Mouse (Mus musculus): ENCODE results near the gene Sumf2.

- TF ChIP-seq CTCF (IDR thresholded peaks at IDR 0.05; ENCODE audit: low read depth, low read length) (peak; percentile 61), POLR2A (IDR thresholded peaks at IDR 0.05; ENCODE audit: insufficient read depth, low read length) (no peak), EP300 (IDR thresholded peaks at IDR 0.05; ENCODE audit: insufficient read depth, low read depth, low read length) (no peak)
Observed at GRCm38 (mm10) chr5:129856414-129856813, 9.6 kb downstream of the Sumf2 start.
